Mouse (Mus musculus): ENCODE results near the gene Nup107.
"Not testable (repeated sequence)": the region's sequence is repeated elsewhere in the genome, so short reads cannot be mapped to it uniquely, and the experiment has no call there.

Gene Nup107

DNA sequence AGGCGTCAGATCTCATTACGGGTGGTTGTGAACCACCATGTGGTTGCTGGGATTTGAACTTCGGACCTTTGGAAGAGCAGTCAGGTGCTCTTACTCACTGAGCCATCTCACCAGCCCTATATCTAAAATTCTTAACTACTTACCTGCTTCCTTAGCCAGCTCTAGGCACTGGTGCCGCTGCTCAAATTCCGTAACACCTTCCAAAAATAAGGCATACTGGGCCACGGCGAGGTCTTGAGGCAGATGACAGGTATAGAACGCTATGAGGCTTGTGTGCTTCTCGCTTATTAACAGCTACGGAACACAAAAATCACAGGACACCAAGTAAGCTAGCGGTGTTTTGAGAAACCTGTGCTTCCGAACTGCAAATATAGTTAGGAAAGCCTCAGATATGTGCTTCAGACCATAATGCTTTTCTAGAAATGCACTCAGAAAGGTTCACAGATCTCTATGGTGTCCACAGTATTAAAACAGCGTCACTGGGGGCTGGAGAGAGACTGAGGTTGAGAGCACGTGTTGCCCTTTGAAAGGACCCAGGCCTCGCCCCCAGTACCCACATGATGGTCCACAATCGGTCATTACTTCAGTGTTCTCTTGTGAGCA lies 28.8 kb downstream of the Nup107 start:
- DNase-seq (ENCODE audit: low spot score): no peak

DNA sequence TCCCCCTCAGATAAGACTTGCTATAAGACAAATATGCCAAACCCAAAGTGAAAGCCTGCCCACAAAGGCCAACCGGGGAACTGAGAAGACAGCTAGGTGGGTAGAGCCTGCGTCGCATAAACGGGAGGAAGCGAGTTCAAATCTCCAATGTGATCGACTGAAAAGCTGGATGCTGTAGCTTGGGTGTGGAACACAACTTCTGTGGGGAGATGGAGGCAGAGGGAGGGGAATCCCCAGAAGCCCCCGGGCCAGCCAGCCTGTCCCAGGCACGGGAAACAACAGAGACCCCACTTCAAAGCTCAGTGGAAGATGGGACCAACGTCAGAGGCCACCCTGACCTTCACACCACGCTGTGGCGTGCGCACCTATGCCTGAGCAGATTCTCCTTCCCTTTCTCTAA lies 29.5 kb downstream of the Nup107 start:
- no peak for DNase-seq (ENCODE audit: low spot score)

DNA sequence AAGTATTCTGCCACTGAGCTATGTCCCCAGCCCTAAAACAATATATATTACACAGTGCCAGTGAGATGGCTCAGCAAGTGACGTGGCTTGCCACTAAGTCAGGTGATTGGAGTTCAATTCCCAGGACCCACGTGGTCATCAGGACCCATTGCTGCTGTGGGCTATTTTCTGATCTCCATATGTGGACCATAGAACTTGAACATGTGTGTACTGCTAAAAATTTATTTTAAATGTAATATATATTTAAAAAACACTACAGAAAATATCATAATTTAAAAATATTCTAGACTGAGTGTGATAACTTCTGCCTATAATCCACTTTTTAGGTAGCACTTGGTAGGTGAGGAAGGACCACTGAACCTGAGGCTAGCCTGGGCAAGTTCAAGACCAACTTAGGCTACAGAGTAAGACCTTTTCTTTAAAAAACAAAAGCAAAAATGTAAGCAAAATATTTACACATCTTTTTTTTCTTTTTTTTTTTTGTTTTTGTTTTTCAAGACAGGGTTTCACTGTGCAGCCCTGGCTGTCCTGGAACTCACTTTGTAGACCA lies 30.1 kb downstream of the Nup107 start:
- no peak for DNase-seq (ENCODE audit: low spot score)

DNA sequence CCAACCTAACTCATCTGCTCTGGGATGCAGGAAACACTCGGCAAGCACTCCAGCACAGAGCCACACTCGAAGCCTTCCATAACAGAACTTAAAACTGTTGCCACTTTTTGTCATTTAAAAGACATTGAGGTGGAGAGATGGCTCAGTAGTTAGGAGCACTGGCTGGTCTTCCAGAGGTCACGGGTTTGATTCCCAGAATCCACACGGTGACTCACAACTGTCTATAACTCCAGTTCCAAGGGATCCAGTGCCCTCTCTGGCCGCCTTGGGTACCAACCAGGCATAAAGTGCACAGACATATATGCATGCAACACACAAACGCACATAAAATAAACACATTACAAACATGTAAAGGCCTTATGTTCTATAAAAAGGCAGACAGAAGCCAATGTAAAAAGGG lies 31.0 kb downstream of the Nup107 start:
- no peak for DNase-seq (ENCODE audit: low spot score)

DNA sequence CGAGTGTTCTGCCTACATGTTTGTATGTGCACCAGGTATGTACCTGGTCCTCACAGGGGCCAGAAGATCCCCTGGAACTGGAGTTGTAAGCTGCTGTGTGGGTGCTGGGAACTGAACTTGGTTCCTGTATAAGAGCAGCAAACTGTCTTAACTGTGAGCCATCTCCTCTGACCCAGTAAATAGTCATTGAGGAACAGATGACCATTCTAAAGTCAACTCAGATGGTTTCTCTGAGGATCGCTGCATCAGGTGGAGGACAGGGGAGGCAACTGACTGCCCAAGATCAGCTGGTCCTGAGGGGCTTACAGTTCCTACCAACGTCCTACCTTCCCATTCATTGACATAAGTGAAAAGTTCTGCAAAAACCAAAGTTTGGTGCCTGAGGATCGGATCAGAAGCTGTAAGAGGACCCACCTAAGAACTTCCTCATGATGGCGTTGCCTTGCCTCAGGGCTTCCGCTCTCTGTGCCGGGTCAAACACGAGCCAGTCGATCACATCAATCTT lies 31.6 kb downstream of the Nup107 start:
- no peak for DNase-seq (ENCODE audit: low spot score)

DNA sequence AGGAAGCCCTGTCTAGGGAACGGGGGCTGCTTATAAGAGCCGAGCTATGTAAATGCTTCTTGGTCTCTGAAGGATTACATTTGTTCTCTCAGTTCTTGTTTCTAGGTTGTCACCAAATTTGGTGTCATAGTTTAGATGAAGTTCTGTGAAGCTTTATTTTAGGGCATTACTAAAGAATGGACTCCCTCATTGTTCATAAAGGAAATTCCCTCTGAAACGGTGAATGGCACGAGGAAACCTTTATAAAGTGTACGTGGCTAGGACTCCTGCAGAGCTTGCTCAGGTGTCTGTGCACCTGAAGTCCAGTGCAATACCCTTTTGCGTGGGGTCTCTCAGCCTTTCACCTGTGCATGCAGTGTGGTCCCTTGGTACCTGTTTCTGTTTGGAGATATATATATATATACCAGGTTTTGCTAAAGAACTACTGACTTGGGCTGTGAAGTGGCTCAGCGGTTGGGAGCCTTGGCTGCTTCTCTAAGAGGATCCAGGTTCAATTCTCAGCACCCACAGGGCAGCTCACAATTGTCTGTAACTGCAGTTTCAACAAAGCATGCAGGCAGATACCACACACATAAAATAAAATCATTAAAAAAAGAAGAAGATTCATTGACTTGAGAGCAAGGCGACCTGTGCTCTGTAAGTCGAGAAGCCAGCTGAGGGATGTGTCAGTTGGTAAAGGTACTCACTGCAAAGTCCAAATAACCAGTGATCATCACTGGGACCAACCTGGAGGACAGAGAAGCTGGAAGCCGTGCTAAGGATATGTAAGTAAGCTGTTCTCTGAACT lies 32.5 kb downstream of the Nup107 start:
- no peak for DNase-seq (ENCODE audit: low spot score)

DNA sequence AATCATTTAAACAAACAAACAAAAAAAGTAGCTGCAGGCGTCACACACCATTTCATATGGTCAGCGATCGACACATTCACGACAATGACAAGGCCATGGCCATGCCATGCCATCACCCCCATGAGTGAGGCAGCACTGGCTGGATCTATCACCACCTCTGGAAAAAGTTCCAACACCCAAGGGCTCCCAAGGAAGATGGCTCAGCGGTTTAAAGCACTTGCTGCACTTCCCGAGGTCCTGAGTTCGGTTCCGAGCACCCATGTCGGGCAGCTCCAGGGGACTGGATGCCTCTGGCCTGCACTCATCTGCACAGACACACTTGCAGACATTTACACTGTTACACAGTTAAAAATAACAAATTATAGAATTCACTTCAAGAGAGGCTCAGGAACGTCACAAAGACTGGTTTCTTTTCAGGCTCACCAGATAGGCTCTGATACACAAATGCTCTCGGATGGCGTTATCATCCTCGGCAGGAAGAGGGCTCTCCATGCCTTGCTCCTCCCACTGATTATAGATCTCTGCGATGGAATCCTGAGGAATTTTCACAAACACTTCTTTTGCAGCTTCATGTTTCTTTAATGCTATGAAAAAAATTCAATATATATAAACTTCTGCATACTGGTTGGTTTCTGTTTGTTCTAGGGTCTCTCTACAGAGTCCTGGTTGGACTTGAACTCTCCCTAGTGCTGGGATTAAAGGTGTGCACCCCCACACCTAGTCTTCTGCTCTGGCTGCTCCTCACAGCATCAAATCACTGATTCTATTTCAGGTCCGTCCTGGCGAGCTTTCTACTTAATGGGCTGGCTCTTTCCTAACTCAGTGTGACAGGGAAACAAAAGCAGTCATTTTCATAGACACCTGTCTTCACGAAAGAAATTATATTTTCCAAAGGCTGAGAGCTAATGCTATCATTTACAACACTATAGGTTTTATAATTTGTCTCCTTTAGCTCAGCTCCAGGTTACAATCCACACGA lies 33.5 kb downstream of the Nup107 start:
- no peak for DNase-seq (ENCODE audit: low spot score)

DNA sequence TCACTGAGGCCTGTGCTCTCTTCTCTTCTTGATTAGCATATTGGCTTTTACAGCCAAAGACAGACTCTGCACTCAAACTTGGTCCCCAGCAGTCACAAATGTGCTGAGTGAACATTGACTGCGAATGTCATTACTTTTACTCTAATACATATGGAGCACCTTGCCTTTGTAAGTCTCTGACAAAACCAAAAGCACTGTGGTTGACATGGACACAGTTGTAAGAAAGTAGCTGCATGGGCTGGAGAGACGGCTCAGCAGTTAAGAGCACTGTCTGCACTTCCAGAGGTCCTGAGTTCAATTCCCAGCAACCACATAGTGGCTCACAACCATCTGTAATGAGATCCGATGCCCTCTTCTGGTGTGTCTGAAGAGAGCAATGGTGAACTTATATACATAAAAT lies 34.2 kb downstream of the Nup107 start:
- not testable (repeated sequence) for DNase-seq (ENCODE audit: low spot score)

DNA sequence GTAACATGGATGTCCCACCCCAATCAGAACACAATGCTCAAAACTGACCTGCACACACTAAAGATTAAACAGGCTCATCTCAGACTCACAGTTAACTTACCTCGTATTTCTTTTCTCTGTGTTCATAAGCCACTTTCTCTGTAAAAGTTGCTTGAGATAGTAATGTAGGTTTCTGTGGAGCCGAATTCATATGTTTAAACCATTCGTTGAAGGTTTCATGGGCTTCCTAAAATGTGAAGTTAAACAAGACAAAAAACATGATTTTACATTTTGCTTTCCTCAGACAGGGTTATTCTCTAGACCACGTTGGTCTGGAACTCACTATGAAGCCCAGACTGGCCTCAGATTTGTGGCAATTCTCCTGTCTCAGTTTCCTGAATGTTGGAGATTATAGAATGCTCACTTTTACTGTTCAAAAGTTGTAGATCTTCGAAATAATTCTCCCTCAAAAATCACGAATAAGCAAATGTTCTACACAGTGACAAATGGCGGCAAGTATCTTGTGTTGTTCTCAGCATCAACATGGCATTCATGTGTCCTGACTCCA lies 34.6 kb downstream of the Nup107 start:
- no peak for DNase-seq (ENCODE audit: low spot score)

DNA sequence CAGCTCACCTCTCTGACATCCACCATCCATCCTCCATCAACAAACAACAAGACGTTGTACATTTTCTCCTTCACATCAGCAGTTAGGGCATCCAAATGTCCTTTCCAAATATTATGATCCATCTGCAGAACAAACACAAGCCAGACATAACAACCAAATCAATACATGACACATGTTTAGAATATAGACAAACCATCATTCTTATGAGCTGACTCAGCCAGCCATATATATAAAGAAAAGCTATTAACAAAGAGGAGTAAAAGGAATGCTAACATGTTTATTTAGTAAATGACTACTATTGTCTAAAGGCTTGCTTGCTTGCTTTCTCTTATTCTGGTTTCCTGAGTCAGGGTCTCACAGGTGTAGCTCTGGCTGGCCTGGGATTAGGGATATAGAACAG lies 35.2 kb downstream of the Nup107 start:
- DNase-seq (ENCODE audit: low spot score): no peak

DNA sequence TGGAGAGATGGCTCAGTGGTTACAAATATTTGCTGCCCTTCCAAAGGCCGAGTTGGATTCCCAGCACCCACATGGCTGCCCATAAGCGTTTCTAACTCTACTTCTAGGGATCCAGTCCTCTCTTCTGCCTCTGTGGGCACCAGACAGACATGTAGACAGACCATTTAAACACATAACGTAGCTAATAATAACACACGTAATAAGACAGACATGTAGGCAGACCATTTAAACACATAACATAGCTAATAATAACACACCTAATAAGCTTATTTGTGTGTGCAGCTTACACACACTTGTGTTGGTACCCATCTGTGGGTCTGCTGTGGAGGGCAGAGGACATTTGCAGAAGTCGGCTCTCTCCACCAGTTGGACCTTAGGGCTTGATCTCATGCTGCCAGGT lies 35.7 kb downstream of the Nup107 start:
- no peak for DNase-seq (ENCODE audit: low spot score)

DNA sequence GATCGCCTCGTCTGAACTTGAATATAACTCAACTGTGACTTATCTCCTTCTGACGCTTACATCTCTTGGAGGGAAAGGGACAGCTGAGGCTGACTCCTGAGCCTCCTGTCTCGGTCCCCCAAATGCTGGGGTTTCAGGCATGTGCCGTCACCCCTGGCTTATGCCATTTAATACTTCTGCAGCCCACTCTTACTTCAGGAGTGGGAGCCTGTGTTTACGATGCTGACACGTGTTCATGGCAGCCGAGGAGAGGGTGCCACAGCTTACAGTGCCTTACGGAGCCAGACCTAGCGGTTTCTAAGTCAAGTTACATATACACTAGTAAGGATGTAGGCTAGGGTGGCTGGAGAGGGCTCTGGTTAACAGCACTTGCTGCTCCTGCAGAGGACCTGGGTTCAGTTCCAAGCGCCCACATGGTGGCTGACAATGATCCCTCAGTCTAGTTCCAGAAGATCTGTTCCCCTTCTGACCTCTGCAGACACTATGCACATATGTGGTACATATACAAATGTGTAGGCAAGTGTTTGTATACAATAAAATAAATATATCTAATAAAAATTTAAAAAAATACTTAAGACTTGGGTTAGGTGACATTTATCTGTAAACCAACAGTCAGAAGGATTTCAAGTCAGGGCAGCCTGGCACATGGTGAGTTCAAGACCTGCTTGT lies 36.6 kb downstream of the Nup107 start:
- no peak for DNase-seq (ENCODE audit: low spot score)

DNA sequence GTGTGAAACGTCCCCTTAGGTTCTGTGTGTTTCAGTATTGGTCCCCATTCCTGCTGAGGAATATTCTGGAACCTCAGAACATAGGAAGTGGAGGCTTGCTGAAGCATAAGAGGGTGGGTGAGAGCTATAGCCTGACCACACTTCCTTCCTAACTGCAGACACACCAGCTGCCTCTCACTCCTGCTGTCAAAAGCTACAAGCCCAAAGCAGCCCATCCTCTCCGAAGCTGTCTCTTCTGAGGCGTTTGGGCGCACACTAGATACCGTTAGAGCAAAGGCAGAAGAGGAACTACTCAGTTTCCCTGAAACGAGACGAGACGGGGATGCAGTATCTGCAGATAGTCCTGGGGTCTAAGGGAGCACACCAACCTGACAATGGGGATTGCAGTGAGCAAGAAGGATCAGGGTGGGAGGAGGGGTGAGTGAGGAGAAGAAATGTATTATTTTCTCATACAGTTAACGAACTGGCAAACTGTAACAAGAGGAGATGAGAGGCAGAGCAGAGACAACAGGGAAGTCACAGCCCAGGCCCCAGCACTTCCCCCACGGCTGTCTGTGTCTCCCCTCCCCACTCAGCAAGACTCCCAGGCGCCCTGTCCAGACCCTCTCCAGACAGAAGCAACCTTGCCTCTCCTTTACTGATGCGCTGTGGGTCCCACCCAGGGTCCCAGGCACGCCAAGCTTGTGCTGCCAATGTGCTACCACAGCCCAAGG lies 37.3 kb downstream of the Nup107 start:
- no peak for DNase-seq (ENCODE audit: low spot score)

DNA sequence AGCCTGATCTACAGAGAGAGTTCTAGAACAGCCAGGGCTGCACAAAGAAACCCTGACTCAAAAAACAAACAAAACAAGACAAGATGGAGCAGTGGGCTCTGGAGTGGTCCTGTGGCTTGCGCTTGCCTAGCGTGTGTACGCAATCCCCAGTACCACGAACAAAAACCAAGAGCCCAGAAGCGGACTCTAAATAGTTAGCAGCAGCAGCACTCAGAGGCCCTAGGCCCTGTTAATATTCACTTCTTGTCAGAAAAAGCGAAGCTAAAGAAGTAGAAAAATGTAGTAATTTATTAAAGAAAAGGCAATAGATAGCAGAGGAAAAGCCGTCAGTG lies 37.9 kb downstream of the Nup107 start:
- no peak for DNase-seq (ENCODE audit: low spot score)

DNA sequence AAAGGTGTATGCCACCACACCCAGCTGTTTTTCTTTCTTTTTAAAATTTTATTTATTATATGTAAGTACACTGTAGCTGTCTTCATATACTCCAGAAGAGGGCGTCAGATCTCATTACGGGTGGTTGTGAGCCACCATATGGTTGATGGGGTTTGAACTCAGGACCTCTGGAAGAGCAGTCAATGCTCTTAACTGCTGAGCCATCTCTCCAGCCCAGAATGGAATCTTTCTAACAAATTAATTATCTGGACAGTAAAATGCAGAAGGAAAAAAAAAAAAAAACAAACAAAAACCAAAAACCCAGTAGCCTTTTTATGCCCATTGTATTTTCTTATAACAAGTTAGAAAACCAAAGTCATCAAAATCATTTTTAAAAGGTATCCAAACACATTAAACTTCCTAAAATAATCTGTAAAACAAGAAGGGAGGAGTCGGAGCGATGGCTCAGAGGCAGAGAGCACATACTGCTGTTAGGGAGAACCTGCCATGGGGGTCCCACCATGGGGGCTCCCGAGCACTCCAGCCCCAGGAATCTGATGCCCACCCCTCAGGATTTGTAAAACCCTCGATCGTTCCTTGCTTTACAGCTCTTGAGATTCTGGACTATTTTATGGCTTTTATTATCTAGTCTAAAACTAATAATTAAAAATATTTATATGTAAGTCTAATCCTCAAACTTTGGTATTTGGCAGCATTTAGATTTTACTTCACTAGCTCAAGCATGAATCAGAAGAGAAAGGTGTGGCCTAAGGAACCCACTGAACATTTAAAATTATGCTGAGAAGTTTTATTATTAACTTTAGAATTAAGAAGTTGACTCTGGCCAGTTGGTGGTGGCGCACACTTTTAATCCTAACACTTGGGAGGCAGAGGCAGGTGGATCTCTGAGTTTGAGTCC lies 38.5 kb downstream of the Nup107 start:
- no peak for DNase-seq (ENCODE audit: low spot score)

DNA sequence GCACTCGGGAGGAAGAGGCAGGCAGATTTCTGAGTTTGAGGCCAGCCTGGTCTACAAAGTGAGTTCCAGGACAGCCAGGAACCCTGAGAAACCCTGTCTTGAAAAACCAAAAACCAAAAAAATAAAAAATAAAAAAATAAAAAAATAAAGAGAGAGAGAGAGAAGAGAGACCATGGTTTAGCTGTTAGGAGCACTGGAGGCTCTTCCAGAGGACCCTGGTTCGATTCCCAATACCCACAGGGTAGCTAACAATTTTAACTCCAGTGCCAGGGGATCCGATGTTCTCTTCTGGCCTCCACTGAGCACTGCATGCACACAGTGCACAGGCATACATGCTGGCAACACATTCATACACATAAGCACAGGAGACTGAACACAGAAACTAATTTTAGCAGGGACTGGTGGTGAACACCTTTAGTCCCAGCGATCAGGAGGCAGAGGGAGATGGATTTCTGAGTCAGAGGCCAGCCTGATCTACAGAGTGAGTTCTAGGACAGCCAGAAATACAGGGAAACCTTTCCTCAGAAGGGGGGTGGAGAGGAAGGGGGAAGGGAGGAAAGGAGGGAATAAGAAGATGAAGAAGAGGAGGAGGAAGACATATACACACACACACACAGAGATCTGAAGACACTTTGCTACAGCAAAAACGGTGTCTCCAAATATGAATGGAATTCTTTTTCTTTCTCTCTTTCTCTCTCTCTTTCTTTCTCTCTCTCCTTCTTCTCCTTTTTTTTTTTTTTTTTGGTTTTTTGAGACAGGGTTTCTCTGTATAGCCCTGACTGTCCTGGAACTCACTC lies 39.5 kb downstream of the Nup107 start:
- no peak for DNase-seq (ENCODE audit: low spot score)

DNA sequence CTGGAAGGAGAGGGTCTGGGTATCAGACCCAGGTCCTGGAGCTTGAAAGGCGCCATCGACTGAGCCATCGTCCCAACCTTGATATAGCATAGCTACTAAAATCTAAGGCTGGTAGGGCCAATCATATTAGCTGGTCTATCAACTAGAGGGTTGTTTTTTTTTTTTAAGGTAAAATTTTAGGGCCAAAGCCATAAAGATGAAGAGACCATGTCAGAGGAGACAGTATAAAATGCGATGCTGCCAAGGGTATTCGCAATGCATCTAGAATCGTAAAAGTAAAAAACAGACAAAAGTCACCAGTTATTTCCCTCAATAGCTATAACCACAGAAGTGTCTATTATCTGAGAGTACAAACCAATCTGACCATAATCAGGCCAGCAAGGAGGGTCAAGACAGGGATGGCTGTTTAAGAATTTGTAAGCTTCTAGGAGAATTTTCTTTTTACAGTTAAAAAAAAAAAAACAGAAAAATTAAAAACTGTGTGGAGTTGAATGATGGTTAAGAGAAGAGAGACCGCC lies 40.1 kb downstream of the Nup107 start:
- DNase-seq (ENCODE audit: low spot score): no peak

DNA sequence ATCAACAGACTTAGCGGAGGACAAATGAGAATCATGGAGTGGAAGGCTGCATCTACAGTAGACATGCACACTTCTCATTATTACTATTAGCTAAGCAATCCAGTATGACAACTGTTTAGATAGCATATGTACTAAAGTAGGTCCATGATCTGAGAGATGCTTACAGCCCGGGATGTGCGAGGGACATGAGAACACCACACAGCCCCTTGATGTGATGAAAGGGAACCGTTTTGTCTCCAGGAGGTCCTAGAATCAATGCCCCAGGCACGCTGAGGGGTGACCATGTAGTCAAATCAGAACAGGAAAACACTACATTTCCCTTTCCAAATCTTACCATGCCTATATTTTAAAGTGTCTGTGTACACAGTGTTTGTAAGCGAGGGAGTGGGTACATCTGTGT lies 40.8 kb downstream of the Nup107 start:
- DNase-seq (ENCODE audit: low spot score): no peak

DNA sequence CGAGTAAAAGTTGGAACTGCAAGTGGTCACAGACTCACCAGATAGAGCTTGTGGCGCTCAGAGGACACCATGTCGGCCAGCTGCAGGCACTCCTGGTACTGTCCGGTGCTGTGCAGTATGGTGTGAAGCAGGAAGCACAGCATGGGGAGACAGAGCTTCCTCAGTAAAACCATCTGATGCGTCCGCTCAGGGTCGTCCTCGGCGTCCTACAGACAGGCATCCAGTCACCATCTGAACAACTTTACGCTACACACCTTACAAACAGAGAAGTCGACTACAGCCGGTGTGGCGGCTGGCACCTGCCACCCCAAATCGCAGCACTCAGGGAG lies 41.3 kb downstream of the Nup107 start:
- DNase-seq (ENCODE audit: low spot score): no peak
